Mouse (Mus musculus) liver, embryonic 15.5 days (tissue): ENCODE results near the gene Vgll4. TPM values are rescaled to one million over a fixed set of nuclear protein-coding genes. Genes with fewer than 3 reads are reported as not detected.

Experiments used
- ATAC-seq: fragments of 200-750 bp; cut with Nextera tagmentation; 2 replicates; pipeline ENCODE4 v1.8.0; 2017; ENCODE audit warnings: moderate number of reproducible peaks, mild to moderate bottlenecking, moderate library complexity; ENCODE audit not compliant: insufficient read depth
- H3K27ac ChIP-seq: fragments of 300-500 bp; sonication (generic); replicated peaks from 2 replicates; pipeline ENCODE4 v1.5.1; 2015; ENCODE audit warnings: mild to moderate bottlenecking, inconsistent platforms
- H3K27me3 ChIP-seq: fragments of 300-500 bp; sonication (generic); 2 replicates; pipeline ENCODE4 v1.6.1; 2015; ENCODE audit warnings: mild to moderate bottlenecking, inconsistent platforms
- H3K36me3 ChIP-seq: fragments of 300-500 bp; sonication (generic); replicated peaks from 2 replicates; pipeline ENCODE4 v1.6.1; 2015; ENCODE audit warnings: moderate library complexity, mild to moderate bottlenecking, inconsistent platforms
- H3K4me1 ChIP-seq: fragments of 300-500 bp; sonication (generic); replicated peaks from 2 replicates; pipeline ENCODE4 v1.6.1; 2015; ENCODE audit warnings: inconsistent platforms
- H3K4me2 ChIP-seq: fragments of 300-500 bp; sonication (generic); 2 replicates; pipeline ENCODE4 v1.6.1; 2015; ENCODE audit warnings: moderate library complexity, mild to moderate bottlenecking, inconsistent platforms
- H3K4me3 ChIP-seq: fragments of 300-500 bp; sonication (generic); replicated peaks from 2 replicates; pipeline ENCODE4 v1.5.1; 2015; ENCODE audit warnings: mild to moderate bottlenecking, inconsistent platforms
- H3K9ac ChIP-seq: fragments of 300-500 bp; sonication (generic); 2 replicates; pipeline ENCODE4 v1.6.1; 2015; ENCODE audit warnings: moderate library complexity, mild to moderate bottlenecking, inconsistent platforms
- H3K9me3 ChIP-seq: fragments of 300-500 bp; sonication (generic); replicated peaks from 2 replicates; pipeline ENCODE4 v1.6.1; 2016; ENCODE audit warnings: inconsistent platforms
- WGBS: fragments of 180-500 bp; shearing (Covaris S2); methylation state at CpG from one replicate; pipeline ENCODE4 v1.1.7; 2015; ENCODE audit warnings: mixed read lengths; ENCODE audit not compliant: insufficient replicate concordance; 5-methylcytosine and 5-hydroxymethylcytosine counted together
- polyA plus RNA-seq: library from polyadenylated mRNA; unstranded; fragments of >200 nt; fragmentation: Nextera tagmentation; extraction: Ambion mirVana; gene quantifications from 2 replicates; pipeline ENCODE4 v1.2.1, GENCODE M21; 2015

Gene Vgll4
- polyA plus RNA-seq, 1 experiment from 2014 or later = 11.5 TPM

DNA sequence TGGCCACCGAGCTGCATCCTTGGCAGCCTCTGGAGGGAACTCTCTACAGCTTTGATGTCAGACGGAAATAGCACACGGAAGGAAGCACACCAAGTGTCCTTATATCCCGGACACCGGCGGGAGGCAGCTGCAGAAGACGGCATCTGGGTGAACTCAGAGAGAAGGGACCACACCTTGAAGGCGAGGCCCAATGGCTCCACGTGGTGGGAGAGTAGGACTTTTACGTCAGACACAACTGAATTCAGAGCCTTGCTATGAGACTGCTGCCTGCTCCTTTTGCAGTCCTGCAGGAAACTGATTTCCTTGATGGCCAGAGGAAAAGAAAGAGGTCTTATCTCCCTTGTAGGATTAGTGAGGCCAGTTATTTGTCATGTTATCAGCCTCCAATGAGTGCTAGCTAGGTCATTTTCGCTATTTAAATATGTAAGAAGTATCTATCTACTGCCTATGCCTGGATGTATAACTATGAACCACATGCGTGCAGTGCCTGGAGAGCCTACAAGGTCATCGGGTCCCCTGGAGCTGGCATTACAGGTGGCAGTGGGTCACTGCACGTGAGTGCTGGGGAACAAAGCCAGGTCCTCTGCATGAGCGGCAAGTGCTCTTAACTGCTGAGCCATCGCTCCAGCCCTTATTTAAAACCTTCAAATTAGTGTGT lies 28.7 kb upstream of the Vgll4 start:
- no peak overlapping the region for H3K27ac ChIP-seq
- no peaks in the 10 kb centered on the region for H3K36me3 ChIP-seq
- no peak overlapping the region for H3K9ac ChIP-seq
- no peak overlapping the region for H3K4me3 ChIP-seq
- no peaks in the 10 kb centered on the region for H3K4me1 ChIP-seq
- H3K27me3 ChIP-seq = no peaks in the 10 kb centered on the region
- no peak for ATAC-seq
- no peak overlapping the region for H3K4me2 ChIP-seq
- 68% methylated on average over 16 of the region's 16 CpGs for WGBS
- H3K9me3 ChIP-seq = no peaks in the 10 kb centered on the region

GRCm38 (mm10) chr6:114997471-114997870 lies 27.7 kb upstream of the Vgll4 start:
- 75% methylated on average over 5 of the region's 5 CpGs for WGBS
- H3K27me3 ChIP-seq = no peaks in the 10 kb centered on the region

DNA sequence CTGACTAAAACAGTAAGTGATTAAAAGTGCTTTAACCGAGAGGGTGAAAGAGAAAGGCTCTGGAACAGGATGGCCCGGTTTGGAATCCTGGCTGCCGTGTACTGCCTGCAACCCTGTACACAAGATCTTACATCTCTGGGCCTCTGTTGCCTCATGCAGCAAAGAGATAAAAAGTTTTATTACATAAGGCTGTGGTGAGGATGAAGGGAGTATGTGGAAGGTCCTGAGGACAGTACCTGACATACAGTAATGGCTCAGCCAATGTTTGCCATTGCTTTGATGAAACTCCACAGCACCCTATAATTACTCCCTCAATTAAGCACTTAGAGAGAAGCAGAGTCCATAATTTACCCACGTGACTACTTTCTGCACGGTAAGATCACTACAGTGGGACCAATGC lies 27.1 kb upstream of the Vgll4 start:
- 67% methylated on average over 5 of the region's 5 CpGs for WGBS
- Histone ChIP-seq H3K27me3 (no peaks in the 10 kb centered on the region), H3K4me2 (no peak overlapping the region), H3K9me3 (no peaks in the 10 kb centered on the region), H3K9ac (no peak overlapping the region), H3K4me1 (no peaks in the 10 kb centered on the region), H3K4me3 (no peak overlapping the region), H3K27ac (no peak overlapping the region), H3K36me3 (no peaks in the 10 kb centered on the region)
- no peak for ATAC-seq

More at GRCm38 (mm10) chr6:114997471-114997870, 27.7 kb upstream of the Vgll4 start:
- Histone ChIP-seq H3K9ac (no peak overlapping the region), H3K36me3 (no peaks in the 10 kb centered on the region), H3K4me1 (no peaks in the 10 kb centered on the region), H3K9me3 (no peaks in the 10 kb centered on the region), H3K4me2 (no peak overlapping the region), H3K4me3 (no peak overlapping the region), H3K27ac (no peak overlapping the region)
- ATAC-seq = no peak

DNA sequence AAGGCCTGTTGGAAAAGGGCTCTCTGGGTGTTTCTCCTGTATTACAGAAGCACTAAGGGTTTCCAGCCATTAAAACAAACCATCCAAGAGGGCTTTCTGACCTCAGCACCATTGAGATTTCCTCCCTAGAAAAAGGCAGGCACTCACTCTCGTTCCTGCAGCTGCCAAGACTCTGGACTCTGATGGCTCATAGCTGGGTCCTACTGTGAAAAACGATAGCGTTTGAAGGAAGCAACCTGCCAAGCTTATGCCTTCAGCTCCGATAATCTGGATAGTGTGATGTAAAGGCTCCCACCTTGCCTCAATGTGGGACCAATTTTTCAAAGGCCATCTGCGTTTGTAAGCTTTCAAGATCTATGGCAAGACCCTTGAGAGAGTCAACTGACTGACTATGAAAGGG lies 24.3 kb upstream of the Vgll4 start:
- WGBS = 71% methylated on average over 5 of the region's 5 CpGs
- Histone ChIP-seq H3K4me1 (no peaks in the 10 kb centered on the region), H3K27ac (no peak overlapping the region), H3K9me3 (no peaks in the 10 kb centered on the region), H3K4me3 (no peak overlapping the region), H3K27me3 (no peaks in the 10 kb centered on the region), H3K4me2 (no peak overlapping the region), H3K9ac (no peak overlapping the region), H3K36me3 (no peaks in the 10 kb centered on the region)
- ATAC-seq = no peak

DNA sequence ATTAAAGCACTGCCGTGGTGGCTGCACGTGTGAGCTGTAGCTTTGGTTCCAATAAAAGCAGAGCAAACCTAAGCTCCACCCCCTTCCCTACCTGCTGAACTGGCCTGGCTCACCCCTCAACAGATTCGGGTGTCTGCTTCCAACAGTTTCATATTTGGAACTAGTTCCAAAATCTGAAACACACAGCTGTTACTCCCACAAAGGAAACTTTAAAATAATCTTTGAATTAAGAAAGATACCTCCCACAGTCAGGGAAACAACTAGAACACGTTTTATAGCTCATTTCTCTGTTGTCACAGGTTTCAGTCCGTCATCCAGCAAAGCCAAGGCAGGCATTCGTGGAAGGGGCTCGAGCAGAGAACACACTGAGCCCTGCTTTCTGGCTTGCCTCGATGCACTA lies 23.9 kb upstream of the Vgll4 start:
- no peak overlapping the region for H3K27ac ChIP-seq
- ATAC-seq = no peak
- 62% methylated on average over 8 of the region's 8 CpGs for WGBS

GRCm38 (mm10) chr6:114991909-114992308 lies 22.1 kb upstream of the Vgll4 start:
- 72% methylated on average over 4 of the region's 4 CpGs for WGBS
- no peaks in the 10 kb centered on the region for H3K4me1 ChIP-seq
- no peak for ATAC-seq

More for the DNA sequence above, 23.9 kb upstream of the Vgll4 start:
- Histone ChIP-seq H3K4me3 (no peak overlapping the region), H3K36me3 (no peaks in the 10 kb centered on the region), H3K4me2 (no peak overlapping the region), H3K4me1 (no peaks in the 10 kb centered on the region), H3K27me3 (no peaks in the 10 kb centered on the region), H3K9ac (no peak overlapping the region), H3K9me3 (no peaks in the 10 kb centered on the region)

DNA sequence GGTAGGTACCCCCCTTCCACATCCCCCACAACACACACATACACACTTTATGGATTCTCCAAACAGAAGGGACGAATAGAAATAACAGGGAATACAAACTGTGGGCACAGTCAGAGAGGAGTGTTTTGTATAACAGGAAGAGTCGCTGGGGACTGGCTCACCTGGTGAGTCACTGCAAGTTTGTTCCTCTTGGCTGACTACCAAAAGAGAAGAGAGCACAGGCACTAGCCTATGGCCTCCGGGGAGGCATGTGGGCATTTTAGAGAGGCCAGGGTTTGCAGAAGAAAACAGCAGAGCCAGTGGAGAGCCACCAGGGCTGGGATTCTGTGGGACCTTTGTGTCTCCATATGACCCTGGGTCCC lies 18.8 kb upstream of the Vgll4 start:
- WGBS = 49% methylated on average over 3 of the region's 3 CpGs
- Histone ChIP-seq H3K4me2 (no peak overlapping the region), H3K9ac (no peak overlapping the region), H3K36me3 (no peaks in the 10 kb centered on the region), H3K27me3 (no peaks in the 10 kb centered on the region), H3K27ac (no peak overlapping the region), H3K4me1 (no peaks in the 10 kb centered on the region), H3K4me3 (no peak overlapping the region), H3K9me3 (no peaks in the 10 kb centered on the region)
- ATAC-seq = no peak

More at GRCm38 (mm10) chr6:114991909-114992308, 22.1 kb upstream of the Vgll4 start:
- H3K9me3 ChIP-seq = no peaks in the 10 kb centered on the region
- H3K36me3 ChIP-seq = no peaks in the 10 kb centered on the region
- H3K9ac ChIP-seq = no peak overlapping the region
- H3K4me2 ChIP-seq = no peak overlapping the region
- no peaks in the 10 kb centered on the region for H3K27me3 ChIP-seq
- no peak overlapping the region for H3K27ac ChIP-seq
- H3K4me3 ChIP-seq = no peak overlapping the region

- WGBS = 51% methylated on average over 7 of the region's 7 CpGs
- H3K36me3 ChIP-seq = no peaks in the 10 kb centered on the region
- H3K4me2 ChIP-seq = no peak overlapping the region
- H3K27ac ChIP-seq = no peak overlapping the region
- no peaks in the 10 kb centered on the region for H3K4me1 ChIP-seq
- H3K27me3 ChIP-seq = no peaks in the 10 kb centered on the region
- no peak for ATAC-seq
- H3K4me3 ChIP-seq = no peak overlapping the region
- H3K9me3 ChIP-seq = no peaks in the 10 kb centered on the region
- H3K9ac ChIP-seq = no peak overlapping the region
These were observed 18.3 kb upstream of the Vgll4 start for GRCm38 (mm10) chr6:114987966-114988618.

GRCm38 (mm10) chr6:114982671-114983070 lies 12.9 kb upstream of the Vgll4 start:
- ATAC-seq = no peak
- Histone ChIP-seq H3K4me1 (no peaks in the 10 kb centered on the region), H3K4me2 (no peak overlapping the region), H3K4me3 (no peak overlapping the region), H3K27me3 (no peaks in the 10 kb centered on the region), H3K9ac (no peak overlapping the region), H3K9me3 (no peaks in the 10 kb centered on the region), H3K27ac (no peak overlapping the region), H3K36me3 (no peaks in the 10 kb centered on the region)
- 49% methylated on average over 7 of the region's 7 CpGs for WGBS

DNA sequence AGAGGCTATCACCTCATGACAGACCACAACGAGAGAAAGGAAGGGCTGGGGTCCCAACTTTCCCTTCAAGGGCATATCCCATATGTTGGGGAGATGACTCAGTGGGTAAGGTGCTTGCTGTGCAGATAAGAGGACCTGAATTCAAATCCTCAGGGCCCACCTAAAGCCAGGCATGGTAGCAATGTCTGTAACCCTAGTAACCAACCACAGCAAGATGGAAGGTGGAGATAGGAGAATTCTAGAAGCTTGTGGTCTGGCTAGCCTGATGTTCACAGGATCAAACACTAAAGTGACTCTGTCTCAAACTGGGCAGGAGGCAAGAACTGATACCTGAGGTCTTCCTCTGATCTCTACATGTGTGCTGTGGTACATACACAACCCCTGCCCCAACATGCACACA lies 9.9 kb upstream of the Vgll4 start:
- no peak overlapping the region for H3K4me2 ChIP-seq
- no peaks in the 10 kb centered on the region for H3K9me3 ChIP-seq
- H3K27ac ChIP-seq = no peak overlapping the region
- no peak overlapping the region for H3K4me3 ChIP-seq
- no peaks in the 10 kb centered on the region for H3K27me3 ChIP-seq
- WGBS = 24% methylated on average over 1 of the region's 1 CpGs
- H3K9ac ChIP-seq = no peak overlapping the region
- ATAC-seq = no peak
- no peaks in the 10 kb centered on the region for H3K4me1 ChIP-seq
- H3K36me3 ChIP-seq = no peaks in the 10 kb centered on the region

- ATAC-seq = no peak
- Histone ChIP-seq H3K9ac (no peak overlapping the region), H3K27me3 (peaks cover 4% of the 10 kb centered on the region; the same call in 1 of the 2 replicates), H3K36me3 (no peaks in the 10 kb centered on the region), H3K4me1 (no peaks in the 10 kb centered on the region), H3K4me3 (no peak overlapping the region), H3K27ac (no peak overlapping the region), H3K4me2 (no peak overlapping the region), H3K9me3 (no peaks in the 10 kb centered on the region)
- 60% methylated on average over 7 of the region's 7 CpGs for WGBS
These were observed 7.2 kb upstream of the Vgll4 start for GRCm38 (mm10) chr6:114976915-114977419.
